Mouse (Mus musculus) gastrocnemius, postnatal 14 days (tissue): ENCODE measurements around the gene Tk2. TPM values are rescaled to one million over a fixed set of nuclear protein-coding genes. Genes with fewer than 3 reads are reported as not detected.

Source experiments
- total RNA-seq, 2 experiments: library from RNA; stranded (reverse); gene quantifications; 2 replicates each; pipeline ENCODE4 v1.2.3; 2021

Gene Tk2
- total RNA-seq, 2 experiments from 2014 or later, result 3.7 to 4.7 TPM

Other genes with a start within 250 kb of the Tk2 start
- 100 to 1,000 TPM; 134 to 136 TPM for gene Cdh5, start 146.9 kb downstream of the Tk2 start, total RNA-seq
- under 1 TPM; 0.53 to 0.90 TPM for gene Bean1, start 78.1 kb downstream of the Tk2 start, total RNA-seq
- gene Cklf, start 2.3 kb upstream of the Tk2 start, total RNA-seq, result 1 to 10 TPM; 3.5 to 5.0 TPM
- not detected for gene Cmtm2a, start 44.6 kb upstream of the Tk2 start, total RNA-seq
- not detected for gene Gm45711, start 61.5 kb upstream of the Tk2 start, total RNA-seq
- not detected for gene Cmtm1, start 61.6 kb upstream of the Tk2 start, total RNA-seq
- gene Gm11020, start 73.0 kb upstream of the Tk2 start, total RNA-seq, result not detected
- not detected for gene Cmtm2b, start 73.7 kb upstream of the Tk2 start, total RNA-seq
- 10 to 100 TPM; 15.2 to 21.7 TPM for gene Cmtm3, start 90.9 kb upstream of the Tk2 start, total RNA-seq
- gene Cmtm4, start 147.2 kb upstream of the Tk2 start, total RNA-seq, result 1 to 10 TPM; 4.7 to 4.8 TPM
- 100 to 1,000 TPM in 1 of 2 experiments, 10 to 100 TPM in 1; 99.3 to 104 TPM for gene Dync1li2, start 194.5 kb upstream of the Tk2 start, total RNA-seq